Mouse (Mus musculus) c-Kit-positive CD71-positive TER-119-positive erythroid progenitor cells, embryonic 14.5 days (primary cell): Measurements from ENCODE around the gene Olfr370.

ENCODE experiments used
- DNase-seq: peaks from one replicate; pipeline ENCODE4 v3.0.0-alpha.2; 2013; ENCODE audit warnings: low spot score

The Olfr370 gene

DNA sequence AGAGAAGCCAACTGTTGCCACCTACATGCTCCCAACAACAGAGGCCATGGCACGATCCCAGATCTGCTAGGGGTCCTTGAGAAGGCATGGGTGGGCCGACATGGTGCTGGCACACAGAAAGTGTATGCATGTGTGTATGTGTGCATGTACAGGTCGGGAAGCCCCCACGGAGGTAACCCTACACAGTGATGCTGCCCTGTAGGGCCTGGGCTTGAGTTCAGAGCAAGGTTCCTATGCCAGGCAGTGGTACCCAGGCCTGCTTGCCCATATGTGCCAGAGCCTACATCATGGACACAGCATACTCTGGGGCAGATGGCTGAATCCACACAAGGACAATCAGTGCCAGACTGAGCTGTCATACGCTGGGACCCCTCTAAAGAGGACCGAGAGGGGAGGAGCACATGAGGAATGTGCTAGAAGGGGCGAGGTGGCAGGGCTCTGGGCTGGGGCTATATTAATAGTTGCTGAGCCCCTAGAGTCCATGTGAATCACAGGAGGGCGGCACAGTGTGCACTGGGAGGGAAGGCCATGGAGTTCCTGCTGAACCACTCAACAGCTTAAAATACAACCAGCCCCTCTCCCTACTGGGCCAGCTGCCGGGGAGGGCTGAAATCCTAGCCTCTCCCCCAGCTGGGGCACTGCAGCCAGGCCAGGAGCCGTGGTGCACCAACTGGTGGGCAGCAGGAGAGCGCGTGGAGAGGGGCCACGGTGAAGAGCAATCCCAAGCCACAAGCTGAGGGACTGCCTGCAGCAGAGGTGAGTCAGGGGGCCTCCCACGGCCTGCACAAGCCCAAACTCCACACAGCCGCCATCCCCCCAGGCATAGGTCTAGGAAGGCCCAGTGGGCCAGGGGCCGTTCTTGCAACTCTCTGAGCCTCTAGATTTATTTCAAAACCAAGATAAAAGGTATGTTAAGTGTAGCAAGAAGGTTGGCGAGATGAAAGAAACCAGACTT, 40.3 kb downstream of the Olfr370 start:
- no peak for DNase-seq

DNA sequence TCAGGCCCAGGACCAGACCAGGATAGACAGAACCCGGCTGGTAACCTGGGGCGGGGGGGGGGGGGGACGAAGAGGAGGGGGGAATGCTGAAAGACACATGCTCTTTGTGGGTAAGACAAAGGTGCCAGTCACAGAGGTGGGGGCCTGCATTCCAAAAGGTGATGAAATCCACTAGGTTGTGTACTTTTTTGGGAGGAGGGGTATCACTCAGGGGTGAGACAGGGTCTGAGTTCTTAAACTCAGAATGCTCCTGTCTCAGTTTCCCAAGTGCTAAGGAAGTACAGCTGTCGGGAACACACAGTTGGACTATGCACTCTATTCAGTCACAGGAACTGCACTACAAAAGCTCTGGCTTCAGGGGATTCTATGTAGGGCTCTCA, 40.9 kb downstream of the Olfr370 start:
- DNase-seq = no peak

- no peak for DNase-seq
Observed at GRCm38 (mm10) chr8:83576921-83577320, 41.3 kb downstream of the Olfr370 start.

DNA sequence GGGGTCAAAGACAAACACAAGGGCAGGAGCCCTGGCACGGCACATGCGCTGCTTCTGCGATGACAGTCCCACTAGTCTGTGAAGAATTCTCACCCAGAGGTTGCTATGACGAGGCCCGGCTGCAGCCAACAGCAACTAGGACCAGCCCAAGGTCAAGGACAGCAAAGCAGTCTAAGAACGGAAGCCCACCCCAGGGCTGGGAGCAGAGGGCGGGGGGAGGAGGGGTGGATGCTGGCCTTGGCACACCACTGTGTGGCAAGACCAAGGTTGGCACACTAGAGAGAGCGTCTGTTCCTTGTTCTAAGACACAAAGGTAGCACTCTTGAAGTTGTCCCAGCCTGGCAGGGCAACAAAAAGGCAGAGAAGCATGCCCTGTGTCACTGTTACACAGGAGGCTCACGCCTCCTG, 41.8 kb downstream of the Olfr370 start:
- no peak for DNase-seq

DNA sequence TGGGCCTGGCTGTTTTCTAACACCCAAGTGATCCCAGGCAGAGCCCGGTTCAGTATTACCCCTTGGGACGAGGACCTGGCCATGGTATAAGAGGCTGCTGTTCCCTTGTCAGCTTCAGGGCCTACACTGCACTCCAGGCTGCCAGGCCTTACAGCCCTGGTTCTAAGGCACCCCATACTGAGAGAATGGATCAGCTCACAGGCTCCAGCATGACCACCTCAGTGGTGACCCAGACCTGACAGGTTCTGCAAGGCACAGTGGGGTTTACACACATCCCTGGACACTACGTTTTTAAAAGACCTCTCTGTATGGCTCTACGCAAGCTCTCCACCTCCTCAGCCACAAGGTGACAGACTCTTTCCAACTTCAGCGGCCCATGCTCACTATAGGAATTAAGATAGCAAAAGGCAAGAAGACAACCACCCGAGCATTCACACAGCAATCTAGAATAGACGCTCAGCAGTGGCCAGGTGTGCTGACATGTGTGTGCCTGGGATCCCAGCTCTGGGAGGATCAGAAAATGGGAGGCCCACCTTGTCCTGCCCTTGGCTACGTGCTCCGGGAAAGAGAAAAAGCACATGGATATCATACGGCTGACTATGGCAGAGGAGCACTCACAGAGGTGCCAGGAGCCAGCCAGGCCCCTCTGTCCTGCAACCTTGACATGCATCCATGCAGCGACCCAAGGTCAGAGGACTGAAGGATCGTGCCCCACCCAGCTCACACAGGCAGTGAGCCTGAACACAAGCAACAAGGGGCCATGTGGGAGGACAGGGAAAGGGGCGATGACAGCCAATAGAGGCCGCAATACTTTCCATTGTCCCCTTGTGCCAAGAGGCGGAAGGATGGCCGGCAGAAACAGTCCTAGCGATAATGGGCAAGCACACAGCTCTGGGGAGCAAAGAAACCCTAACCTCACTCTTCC, 42.8 kb downstream of the Olfr370 start:
- DNase-seq = no peak

GRCm38 (mm10) chr8:83579676-83580075, 44.1 kb downstream of the Olfr370 start:
- DNase-seq = no peak

DNA sequence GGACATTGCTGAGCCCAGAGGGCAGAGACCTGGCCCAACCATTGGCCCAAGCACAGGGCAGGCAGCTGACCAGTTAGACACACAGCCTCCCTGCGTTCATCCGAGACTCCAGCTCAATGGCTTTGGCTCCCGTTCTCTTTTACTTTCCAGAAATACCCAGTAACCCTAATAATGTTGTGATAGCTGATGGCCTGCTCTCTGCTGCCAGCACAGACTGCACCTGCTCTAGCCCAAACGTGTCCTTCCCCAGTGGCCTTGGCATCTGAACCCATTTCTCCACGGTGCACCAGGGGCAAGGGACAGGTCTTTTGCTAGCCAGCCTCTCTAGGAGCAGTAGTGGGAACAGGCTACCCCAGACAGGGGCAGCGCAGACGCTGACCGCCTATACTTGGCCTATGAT, 45.2 kb downstream of the Olfr370 start:
- DNase-seq = no peak

DNA sequence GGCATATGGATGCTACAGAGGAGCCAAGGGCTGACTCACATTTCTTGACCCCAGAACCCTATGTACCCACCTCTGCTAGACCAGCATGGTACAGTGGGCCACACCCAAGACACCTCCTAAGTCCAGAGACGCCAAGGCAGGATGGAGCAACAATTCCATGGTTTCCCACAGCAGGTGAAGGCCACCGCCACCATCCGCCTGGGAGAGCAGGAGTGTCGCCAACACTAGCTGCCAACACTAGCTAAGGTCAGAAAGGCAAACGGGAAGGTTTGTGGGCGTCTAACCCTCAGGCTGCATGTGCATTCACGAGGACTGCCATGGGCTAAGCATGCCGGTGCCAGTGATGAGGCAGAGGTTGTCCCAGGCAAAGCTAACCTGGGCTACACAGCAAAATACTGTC, 46.6 kb downstream of the Olfr370 start:
- no peak for DNase-seq

- DNase-seq = no peak
Observed at GRCm38 (mm10) chr8:83583236-83583635, 47.7 kb downstream of the Olfr370 start.

DNA sequence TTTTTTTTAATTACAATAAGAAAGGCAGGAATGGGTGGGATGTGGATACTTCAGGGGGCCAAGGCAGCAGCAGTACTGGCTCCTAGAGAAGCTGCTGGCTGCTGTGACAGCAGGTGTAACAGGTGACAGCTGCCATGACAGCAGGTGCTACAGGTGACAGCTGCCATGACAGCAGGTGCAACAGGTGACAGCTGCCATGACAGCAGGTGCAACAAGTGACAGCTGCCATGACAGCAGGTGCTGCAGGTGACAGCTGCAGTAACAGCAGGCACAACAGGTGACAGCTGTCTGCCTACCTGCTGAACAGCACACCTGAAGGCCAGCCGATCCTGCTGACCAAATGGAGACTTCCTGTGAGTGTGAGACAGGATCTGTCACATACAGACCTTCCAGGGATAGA, 49.2 kb downstream of the Olfr370 start:
- no peak for DNase-seq

DNA sequence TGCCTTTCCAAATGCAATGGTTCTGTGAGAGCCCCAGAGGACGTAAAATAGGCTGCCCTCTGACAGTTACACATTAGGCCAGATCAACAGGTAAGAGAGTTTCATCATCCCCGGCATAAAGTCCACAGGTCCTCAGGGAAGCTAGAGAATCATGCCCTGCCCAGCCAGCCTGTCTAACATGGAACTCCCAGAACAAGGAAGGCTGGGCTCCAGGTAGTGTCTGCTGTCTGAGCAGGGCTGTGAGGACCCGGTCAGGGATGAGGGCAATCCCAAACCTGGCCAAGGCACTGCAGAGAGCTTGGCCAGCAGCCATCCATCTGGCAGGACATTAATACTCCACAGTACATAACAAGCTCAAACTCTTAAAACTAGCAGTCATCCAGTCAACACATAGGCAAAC, 49.8 kb downstream of the Olfr370 start:
- DNase-seq = no peak

DNA sequence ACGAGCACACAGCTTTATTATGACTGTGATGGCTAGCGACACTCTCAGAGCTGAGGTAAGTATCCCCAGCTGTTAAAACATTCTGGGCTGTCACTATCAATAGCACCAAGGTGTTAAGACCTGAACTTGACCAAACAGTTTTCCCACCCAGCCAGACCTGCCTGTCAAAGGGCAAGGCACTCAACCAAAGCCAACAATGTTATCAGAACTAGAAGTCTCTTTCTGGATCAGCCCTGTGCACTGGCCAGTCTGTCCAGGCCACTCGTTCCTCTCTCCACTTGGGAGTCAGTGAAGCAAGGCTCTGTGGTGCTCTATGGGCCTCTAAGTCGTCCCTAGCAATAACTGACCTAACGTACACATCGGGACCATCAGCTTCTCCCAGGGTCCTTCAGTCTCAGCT, 52.1 kb downstream of the Olfr370 start:
- DNase-seq = no peak

GRCm38 (mm10) chr8:83588886-83589285, 53.3 kb downstream of the Olfr370 start:
- DNase-seq = no peak

DNA sequence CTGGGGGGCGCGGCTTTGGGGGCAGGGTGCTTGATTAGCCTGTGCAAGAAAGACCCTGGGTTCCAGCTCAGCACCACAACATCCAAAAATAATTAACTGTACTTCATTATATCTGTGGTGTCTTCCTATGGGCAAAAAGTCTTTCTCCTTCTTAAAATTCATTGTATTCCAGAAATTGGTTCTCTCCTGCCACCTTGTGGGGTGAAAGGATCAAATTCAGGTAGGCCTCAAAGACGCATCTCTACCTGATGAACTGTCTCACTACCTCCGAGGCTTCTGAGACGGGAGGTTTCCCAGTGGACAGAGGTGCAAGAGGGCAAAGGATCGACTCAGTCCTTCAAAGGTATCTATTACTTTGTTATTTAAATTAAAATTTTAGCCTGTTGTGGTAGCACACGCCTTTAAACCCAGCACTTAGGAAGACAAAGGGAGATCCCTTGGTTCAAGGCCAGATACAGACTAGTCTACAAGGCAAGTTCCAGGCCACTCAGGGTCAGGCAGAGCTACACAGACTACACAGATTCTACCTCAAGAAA, 55.0 kb downstream of the Olfr370 start:
- DNase-seq = no peak

DNA sequence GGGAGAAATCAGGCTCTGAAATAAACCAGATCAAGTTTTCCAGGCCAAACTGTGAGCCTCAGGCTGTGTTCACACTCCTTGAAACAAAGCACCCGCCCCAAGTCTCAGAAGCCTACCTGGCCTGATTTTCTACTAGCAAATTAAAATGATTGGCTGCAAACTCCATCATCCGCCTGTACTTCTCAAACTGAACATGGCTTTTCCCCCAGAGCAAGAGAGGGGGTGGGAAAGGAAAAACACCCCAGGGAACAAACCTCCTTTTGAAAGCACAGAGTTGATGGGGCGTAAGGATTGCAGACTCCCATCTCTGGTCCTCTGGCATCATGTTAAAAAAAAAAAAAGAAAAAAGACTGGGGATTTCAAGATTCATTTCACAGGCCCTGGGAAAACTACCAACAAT, 57.1 kb downstream of the Olfr370 start:
- no peak for DNase-seq

- no peak for DNase-seq
Observed at GRCm38 (mm10) chr8:83593325-83594166, 58.0 kb downstream of the Olfr370 start.

GRCm38 (mm10) chr8:83594167-83595049, 58.8 kb downstream of the Olfr370 start:
- peak; percentile 97 for DNase-seq
